In genomic region chr8:77016713-77017112, GRCm38 (mm10) we compare ENCODE assay signal across 15 mouse cellular contexts.
DNase-seq lines count a peak whose midpoint lies in the region; ATAC-seq and TF ChIP-seq lines count a peak whose summit lies in the region.
"Had no signal": no experiment of that assay in that cellular context is flagged by ENCODE, and none has a peak within 500 bp of the region (broad histone marks: within the 10 kb centered on the region; RNA-seq: fewer than 3 reads in every experiment).

No protein-coding gene starts in this region.

- no peaks in the 10 kb centered on the region for H3K27me3 ChIP-seq in kidney, postnatal 0 days (ENCODE audit: insufficient read depth, low read length)
- no peaks in the 10 kb centered on the region for H3K27me3 ChIP-seq in kidney, embryonic 16.5 days (ENCODE audit: insufficient read depth, low read length)
- H3K27me3 ChIP-seq in testis, adult 2 months (ENCODE audit: control insufficient read depth, insufficient read depth, low read length): no peaks in the 10 kb centered on the region
- H3K27me3 ChIP-seq in small intestine, adult 2 months (ENCODE audit: control insufficient read depth, insufficient read depth, low read length): no peaks in the 10 kb centered on the region
- H3K27me3 ChIP-seq: heart, embryonic 13.5 days; hindbrain, embryonic 13.5 days; neural tube, embryonic 13.5 days had no signal

- 94% methylated on average over 3 of the region's 3 CpGs for WGBS in kidney, postnatal 0 days
- 97% methylated on average over 3 of the region's 3 CpGs for WGBS in kidney, embryonic 16.5 days
- 96% methylated on average over 3 of the region's 3 CpGs for WGBS in small intestine, adult 2 months

- H3K9ac ChIP-seq in kidney, postnatal 0 days (ENCODE audit: low read depth, low read length): no peak overlapping the region
- H3K9ac ChIP-seq in kidney, embryonic 16.5 days (replicated peaks; ENCODE audit: low read length): no peak overlapping the region
- H3K9ac ChIP-seq: heart, embryonic 13.5 days; hindbrain, embryonic 13.5 days; neural tube, embryonic 13.5 days had no signal

- H3K4me2 ChIP-seq in kidney, postnatal 0 days (ENCODE audit: low read length): no peak overlapping the region
- H3K4me2 ChIP-seq in kidney, embryonic 16.5 days (replicated peaks; ENCODE audit: low read depth, low read length): no peak overlapping the region
- H3K4me2 ChIP-seq: heart, embryonic 13.5 days; hindbrain, embryonic 13.5 days; neural tube, embryonic 13.5 days had no signal

- H3K36me3 ChIP-seq in kidney, postnatal 0 days (ENCODE audit: insufficient read depth, low read length): no peaks in the 10 kb centered on the region
- H3K36me3 ChIP-seq in kidney, embryonic 16.5 days (ENCODE audit: insufficient read depth, low read length): no peaks in the 10 kb centered on the region
- H3K36me3 ChIP-seq in testis, adult 2 months (ENCODE audit: control insufficient read depth, insufficient read depth, low read length): no peaks in the 10 kb centered on the region
- H3K36me3 ChIP-seq in small intestine, adult 2 months (ENCODE audit: control insufficient read depth, insufficient read depth, low read length): no peaks in the 10 kb centered on the region
- H3K36me3 ChIP-seq: heart, embryonic 13.5 days; hindbrain, embryonic 13.5 days; neural tube, embryonic 13.5 days had no signal

- H3K9me3 ChIP-seq in kidney, postnatal 0 days (replicated peaks; ENCODE audit: low read length): no peaks in the 10 kb centered on the region
- H3K9me3 ChIP-seq in kidney, embryonic 16.5 days (ENCODE audit: low read length): peaks cover 3% of the 10 kb centered on the region
- H3K9me3 ChIP-seq: hindbrain, embryonic 13.5 days; neural tube, embryonic 13.5 days had no signal

- H3K4me1 ChIP-seq in kidney, postnatal 0 days (replicated peaks; ENCODE audit: insufficient read depth, low read length): no peaks in the 10 kb centered on the region
- no peaks in the 10 kb centered on the region for H3K4me1 ChIP-seq in kidney, embryonic 16.5 days (ENCODE audit: insufficient read depth, low read length)
- no peaks in the 10 kb centered on the region for H3K4me1 ChIP-seq in testis, adult 2 months (ENCODE audit: control insufficient read depth, insufficient read depth, low read length)
- peaks cover 3% of the 10 kb centered on the region; the same call in 1 of the 2 replicates for H3K4me1 ChIP-seq in small intestine, adult 2 months (ENCODE audit: control insufficient read depth, insufficient read depth, insufficient read length, low read length)
- H3K4me1 ChIP-seq: heart, embryonic 13.5 days; hindbrain, embryonic 13.5 days; neural tube, embryonic 13.5 days had no signal

- no peak overlapping the region for H3K4me3 ChIP-seq in kidney, postnatal 0 days (replicated peaks; ENCODE audit: low read depth, low read length)
- H3K4me3 ChIP-seq in kidney, embryonic 16.5 days (ENCODE audit: low read length): no peak overlapping the region
- no peak overlapping the region for H3K4me3 ChIP-seq in testis, adult 2 months (ENCODE audit: control insufficient read depth, low read depth, low read length)
- H3K4me3 ChIP-seq in small intestine, adult 2 months (ENCODE audit: low read depth, low read length): no peak overlapping the region
- H3K4me3 ChIP-seq: heart, embryonic 13.5 days; hindbrain, embryonic 13.5 days; neural tube, embryonic 13.5 days had no signal

- no peak for TF ChIP-seq POLR2A in testis, adult 2 months (IDR thresholded peaks at IDR 0.05; ENCODE audit: control insufficient read depth, low read depth, low read length)
- no peak for TF ChIP-seq POLR2A in small intestine, adult 2 months (IDR thresholded peaks at IDR 0.05; ENCODE audit: low read depth, low read length)

- H3K27ac ChIP-seq in kidney, postnatal 0 days: no peak overlapping the region
- H3K27ac ChIP-seq in kidney, embryonic 16.5 days (ENCODE audit: low read length): no peak overlapping the region
- no peak overlapping the region for H3K27ac ChIP-seq in testis, adult 2 months (ENCODE audit: control insufficient read depth, insufficient read depth, low read depth, low read length)
- no peak overlapping the region for H3K27ac ChIP-seq in small intestine, adult 2 months (ENCODE audit: insufficient read depth, low read depth, low read length)
- H3K27ac ChIP-seq: heart, embryonic 13.5 days; hindbrain, embryonic 13.5 days; neural tube, embryonic 13.5 days had no signal

- no peak for ATAC-seq in kidney, postnatal 0 days (replicated peaks; ENCODE audit: low FRiP score, low read depth)
- ATAC-seq in kidney, embryonic 16.5 days (ENCODE audit: low FRiP score, low TSS enrichment): no peak
- ATAC-seq: midbrain, embryonic 16.5 days had no signal

- DNase-seq in adrenal gland, postnatal 14 days: peak; percentile 5
- no peak for DNase-seq in adrenal gland, adult 2 months
- no peak for DNase-seq in kidney, postnatal 0 days (ENCODE audit: low spot score)
- DNase-seq in testis, postnatal 14 days (ENCODE audit: low spot score): no peak
- DNase-seq in T-cell, adult 2 months (ENCODE audit: low spot score): no peak
- DNase-seq: adrenal gland, postnatal 25 days; B cell, adult 2 months; kidney, adult 18-20 months had no signal

- peak; percentile 40 for TF ChIP-seq CTCF in kidney, postnatal 0 days (IDR thresholded peaks at IDR 0.05; ENCODE audit: low read depth)
- TF ChIP-seq CTCF in testis, adult 2 months (IDR thresholded peaks at IDR 0.05; ENCODE audit: control insufficient read depth, insufficient read depth, insufficient replicate concordance, low read depth, low read length): peak; percentile 13; the same call in 1 of the 2 replicates
- peak; percentile 44; the same call in 1 of the 2 replicates for TF ChIP-seq CTCF in small intestine, adult 2 months (IDR thresholded peaks at IDR 0.05; ENCODE audit: extremely low read depth, insufficient read length, insufficient replicate concordance, low read depth, low read length)
